Mouse (Mus musculus) T-cell, adult 66 days (primary cell): ENCODE data around the gene Olfr1335. TPM values are rescaled to one million over a fixed set of nuclear protein-coding genes. Genes with fewer than 3 reads are reported as not detected.

ENCODE experiments used
- total RNA-seq, 2 experiments: library from RNA; stranded (reverse); gene quantifications; 3 replicates in 1 of 2; 4 replicates in 1 of 2; pipeline ENCODE4 v1.2.4; 2023

Olfr1335 gene
- total RNA-seq: not detected

DNA sequence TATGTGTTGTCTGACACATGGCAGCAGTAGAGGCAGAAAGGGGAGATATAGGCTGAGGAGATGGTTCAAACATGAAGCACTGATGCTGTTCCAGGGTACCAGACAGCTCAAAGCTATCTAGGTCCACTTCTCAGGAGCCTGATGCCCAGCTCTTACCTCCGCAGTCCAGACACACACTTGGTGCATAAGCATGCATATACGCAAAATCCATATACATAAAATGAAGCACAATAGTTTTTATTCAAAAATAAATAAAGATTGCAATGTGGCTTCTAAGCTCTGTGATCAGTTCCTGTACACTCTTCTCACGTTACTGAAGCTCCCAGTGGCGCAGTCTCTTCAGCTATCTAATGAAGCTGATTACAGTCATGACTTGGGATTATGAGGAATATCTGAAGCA, at the start of gene Olfr1335:
Gene Olfr1335, minus strand, starts transcription at position 101 of the 400 bp plus-strand sequence.

DNA sequence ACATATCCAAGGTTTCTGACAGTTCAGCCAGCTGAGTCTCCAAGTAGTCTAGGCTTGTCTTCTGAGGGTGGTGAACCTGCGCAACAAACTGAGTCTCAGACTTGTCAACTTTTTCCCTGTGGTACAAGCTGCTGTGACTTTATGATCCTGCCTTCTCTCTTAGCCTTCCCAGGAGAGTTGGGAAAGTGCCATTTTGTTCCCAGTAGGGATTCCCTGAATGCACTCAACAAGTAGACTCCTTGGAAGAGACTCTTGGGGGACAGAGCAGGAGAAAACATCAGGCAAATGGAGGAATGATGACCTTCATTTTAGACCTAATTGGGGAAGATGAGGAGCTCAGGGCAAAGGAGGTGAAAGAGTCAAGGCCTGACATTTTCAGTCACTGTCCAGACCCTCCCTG, 26.4 kb upstream of the Olfr1335 start, which contains the start of gene Olfr1333:
Gene Olfr1333, minus strand, starts transcription at position 101 of the 400 bp plus-strand sequence.

GRCm38 (mm10) chr4:118782486-118782885, 27.3 kb downstream of the Olfr1335 start, which contains the start of gene Olfr1337:
Gene Olfr1337 (minus strand): TSS chr4:118782586.

Other genes with a start within 250 kb of the Olfr1335 start
- gene Cfap57, start 189.2 kb downstream of the Olfr1335 start, total RNA-seq: under 1 TPM in 1 of 2 experiments, not detected in 1; 0.15 TPM
- gene Ebna1bp2, start 189.1 kb downstream of the Olfr1335 start, total RNA-seq: 10 to 100 TPM; 74.4 to 86.4 TPM
- not detected for gene Olfr62, start 151.0 kb downstream of the Olfr1335 start, total RNA-seq
- not detected for gene Olfr1342, start 117.2 kb downstream of the Olfr1335 start, total RNA-seq
- not detected for gene Olfr1341, start 106.4 kb downstream of the Olfr1335 start, total RNA-seq
- gene Olfr1340, start 89.8 kb downstream of the Olfr1335 start, total RNA-seq: not detected
- not detected for gene Olfr1339, start 77.8 kb downstream of the Olfr1335 start, total RNA-seq
- gene Olfr1338, start 51.2 kb downstream of the Olfr1335 start, total RNA-seq: not detected
- gene Olfr1337, start 27.4 kb downstream of the Olfr1335 start, total RNA-seq: not detected
- gene Olfr1333, start 26.3 kb upstream of the Olfr1335 start, total RNA-seq: not detected
- gene Olfr1331, start 54.7 kb upstream of the Olfr1335 start, total RNA-seq: not detected
- not detected for gene Olfr1330, start 78.7 kb upstream of the Olfr1335 start, total RNA-seq
- not detected for gene Olfr1329, start 107.5 kb upstream of the Olfr1335 start, total RNA-seq
- gene Olfr1328, start 128.7 kb upstream of the Olfr1335 start, total RNA-seq: not detected
- not detected for gene Lao1, start 151.6 kb upstream of the Olfr1335 start, total RNA-seq